Mouse (Mus musculus) embryo, embryonic 11 days (tissue): ENCODE measurements around the gene Polr1d.

Experiments used
- DNase-seq: peaks from one replicate; pipeline ENCODE4 v3.0.0-alpha.2; 2015

Gene Polr1d

GRCm38 (mm10) chr5:147056712-147057290 is 20.0 kb upstream of the Polr1d start:
- DNase-seq = no peak

GRCm38 (mm10) chr5:147057626-147058414 is 19.0 kb upstream of the Polr1d start:
- no peak for DNase-seq

GRCm38 (mm10) chr5:147058661-147059060 is 18.2 kb upstream of the Polr1d start:
- no peak for DNase-seq

GRCm38 (mm10) chr5:147059319-147059718 is 17.5 kb upstream of the Polr1d start:
- no peak for DNase-seq

- DNase-seq = no peak
Measured at GRCm38 (mm10) chr5:147060024-147060423, 16.8 kb upstream of the Polr1d start.

- DNase-seq = no peak
Measured at GRCm38 (mm10) chr5:147063215-147063661, 13.6 kb upstream of the Polr1d start.

GRCm38 (mm10) chr5:147066129-147066528 is 10.7 kb upstream of the Polr1d start:
- no peak for DNase-seq

- DNase-seq = no peak
Measured at GRCm38 (mm10) chr5:147066965-147067364, 9.9 kb upstream of the Polr1d start.

- DNase-seq = no peak
Measured at GRCm38 (mm10) chr5:147068876-147069275, 8.0 kb upstream of the Polr1d start.

- DNase-seq = no peak
Measured at GRCm38 (mm10) chr5:147070791-147071516, 5.9 kb upstream of the Polr1d start.

GRCm38 (mm10) chr5:147071886-147072285 is 5.0 kb upstream of the Polr1d start:
- DNase-seq = no peak

GRCm38 (mm10) chr5:147073805-147074204 is 3.0 kb upstream of the Polr1d start:
- DNase-seq = no peak

GRCm38 (mm10) chr5:147075103-147076025 is 1.5 kb upstream of the Polr1d start:
- peak; percentile 21 for DNase-seq

- DNase-seq = peak; percentile 99
Measured at GRCm38 (mm10) chr5:147076026-147076798, 638 bp upstream of the Polr1d start, which contains the start of gene Lnx2. Gene Lnx2 (minus strand): TSS chr5:147076586.

- DNase-seq = peak; percentile 90
Measured at GRCm38 (mm10) chr5:147077305-147078034, 620 bp downstream of the Polr1d start.

- DNase-seq = no peak
Measured at GRCm38 (mm10) chr5:147078110-147078900, 1.5 kb downstream of the Polr1d start.

GRCm38 (mm10) chr5:147085201-147085894 is 8.5 kb downstream of the Polr1d start:
- DNase-seq = no peak

GRCm38 (mm10) chr5:147086816-147087215 is 10.0 kb downstream of the Polr1d start:
- DNase-seq = no peak

GRCm38 (mm10) chr5:147089836-147090235 is 13.0 kb downstream of the Polr1d start:
- no peak for DNase-seq
